Mouse (Mus musculus) liver, postnatal 0 days (tissue): Measurements from ENCODE around the gene Gda. TPM values are rescaled to one million over a fixed set of nuclear protein-coding genes. Genes with fewer than 3 reads are reported as not detected.

Experiments used
- ATAC-seq: fragments of 200-750 bp; cut with Nextera tagmentation; 2 replicates; pipeline ENCODE4 v1.8.0; 2017; ENCODE audit warnings: mild to moderate bottlenecking, moderate library complexity
- DNase-seq: peaks from one replicate; pipeline ENCODE4 v3.0.0-alpha.2; 2016
- H3K27ac ChIP-seq: fragments of 300-500 bp; sonication (generic); 2 replicates; pipeline ENCODE4 v1.5.1; 2014; ENCODE audit warnings: antibody characterized with exemption, moderate library complexity, mild to moderate bottlenecking, low read depth
- H3K27me3 ChIP-seq: fragments of 300-500 bp; sonication (generic); 2 replicates; pipeline ENCODE4 v1.6.1; 2014; ENCODE audit warnings: low read length, control low read depth, mixed read lengths; ENCODE audit not compliant: insufficient read depth
- H3K36me3 ChIP-seq: fragments of 300-500 bp; sonication (generic); replicated peaks from 2 replicates; pipeline ENCODE4 v1.6.1; 2014; ENCODE audit warnings: mild to moderate bottlenecking, control low read depth, low read length, moderate library complexity, mixed read lengths; ENCODE audit not compliant: insufficient read depth
- H3K4me1 ChIP-seq: fragments of 300-500 bp; sonication (generic); 2 replicates; pipeline ENCODE4 v1.6.1; 2014; ENCODE audit warnings: antibody characterized with exemption, mild to moderate bottlenecking, control low read depth; ENCODE audit not compliant: insufficient read depth
- H3K4me2 ChIP-seq: fragments of 300-500 bp; sonication (generic); 2 replicates; pipeline ENCODE4 v1.6.1; 2014; ENCODE audit warnings: low read depth, mild to moderate bottlenecking, low read length, moderate library complexity, mixed read lengths
- H3K4me3 ChIP-seq: fragments of 300-500 bp; sonication (generic); 2 replicates; pipeline ENCODE4 v1.5.1; 2014; ENCODE audit warnings: low read depth, low read length
- H3K9ac ChIP-seq: fragments of 300-500 bp; sonication (generic); replicated peaks from 2 replicates; pipeline ENCODE4 v1.6.1; 2014; ENCODE audit warnings: mild to moderate bottlenecking, moderate library complexity
- H3K9me3 ChIP-seq: fragments of 300-500 bp; sonication (generic); 2 replicates; pipeline ENCODE4 v1.6.1; 2016; ENCODE audit warnings: mild to moderate bottlenecking, control low read depth, low read length, mixed read lengths
- CTCF ChIP-seq: sonication (generic); IDR thresholded peaks from 2 replicates; pipeline ENCODE4 v1.5.1; 2016; ENCODE audit warnings: antibody characterized with exemption, low read depth
- EP300 ChIP-seq: IDR thresholded peaks from 2 replicates; pipeline ENCODE4 v1.6.1; 2016; ENCODE audit warnings: antibody characterized with exemption, low read depth, mild to moderate bottlenecking
- WGBS: fragments of 180-500 bp; shearing (Covaris S2); extraction: QIAGEN DNeasy Blood & Tissue Kit; methylation state at CpG from one replicate; pipeline ENCODE4 v1.1.7; 2014; ENCODE audit not compliant: insufficient replicate concordance; 5-methylcytosine and 5-hydroxymethylcytosine counted together
- polyA plus RNA-seq: library from polyadenylated mRNA; unstranded; fragments of >200 nt; fragmentation: Nextera tagmentation; extraction: Ambion mirVana; gene quantifications from 2 replicates; pipeline ENCODE4 v1.2.1, GENCODE M21; 2015

Gda gene
- polyA plus RNA-seq, 1 experiment from 2014 or later: 2.0 TPM

DNA sequence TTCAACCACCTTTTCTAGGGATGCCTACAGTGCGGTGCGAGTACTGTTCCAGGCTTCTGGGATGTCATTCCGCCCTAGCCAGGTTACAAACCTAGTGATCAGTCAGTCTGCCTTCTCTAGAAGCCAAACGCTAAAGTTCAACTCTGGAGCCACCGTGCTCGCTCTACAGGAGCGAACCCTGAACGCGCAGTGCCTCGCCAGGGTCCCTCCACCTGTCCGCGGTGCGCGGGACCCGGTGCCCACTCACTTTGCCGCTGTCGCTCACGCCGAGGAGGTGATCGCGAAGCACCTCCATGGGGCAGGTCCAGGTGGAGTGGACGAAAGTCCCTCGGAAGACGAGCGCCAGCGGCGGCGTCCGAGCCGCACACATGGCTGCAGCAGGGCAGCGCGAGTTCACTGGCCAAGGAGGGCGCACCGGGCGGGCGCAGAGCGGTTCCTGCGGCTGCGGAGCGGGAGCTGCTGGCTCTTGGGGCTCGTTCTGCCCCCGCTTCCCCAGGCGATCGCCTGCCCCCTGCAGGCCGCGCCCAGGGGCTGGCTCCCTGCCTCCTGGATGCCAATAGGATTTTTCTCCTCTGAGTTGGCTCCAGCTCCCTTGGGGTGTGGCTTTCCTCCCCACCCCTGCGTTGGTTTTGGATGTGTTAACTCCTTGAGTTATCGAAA, 994 bp downstream of the Gda start:
- WGBS: 2% methylated on average over 48 of the region's 48 CpGs
- DNase-seq (peak; percentile 78), ATAC-seq (peak; percentile 82)
- Histone ChIP-seq H3K9me3 (0 out of 2 replicates have a peak, but pooled peaks cover 5% of the 10 kb centered on the region), H3K27ac (0 out of 2 replicates have a peak overlapping the region, but pooled peaks have one; percentile 8), H3K4me3 (peak overlapping the region; percentile 59), H3K27me3 (peaks cover 15% of the 10 kb centered on the region), H3K36me3 (no peaks in the 10 kb centered on the region), H3K4me1 (peaks cover 4% of the 10 kb centered on the region), H3K9ac (peak overlapping the region; percentile 55), H3K4me2 (peak overlapping the region; percentile 73)
- peak; percentile 78 for TF ChIP-seq CTCF
- TF ChIP-seq EP300: no peak

DNA sequence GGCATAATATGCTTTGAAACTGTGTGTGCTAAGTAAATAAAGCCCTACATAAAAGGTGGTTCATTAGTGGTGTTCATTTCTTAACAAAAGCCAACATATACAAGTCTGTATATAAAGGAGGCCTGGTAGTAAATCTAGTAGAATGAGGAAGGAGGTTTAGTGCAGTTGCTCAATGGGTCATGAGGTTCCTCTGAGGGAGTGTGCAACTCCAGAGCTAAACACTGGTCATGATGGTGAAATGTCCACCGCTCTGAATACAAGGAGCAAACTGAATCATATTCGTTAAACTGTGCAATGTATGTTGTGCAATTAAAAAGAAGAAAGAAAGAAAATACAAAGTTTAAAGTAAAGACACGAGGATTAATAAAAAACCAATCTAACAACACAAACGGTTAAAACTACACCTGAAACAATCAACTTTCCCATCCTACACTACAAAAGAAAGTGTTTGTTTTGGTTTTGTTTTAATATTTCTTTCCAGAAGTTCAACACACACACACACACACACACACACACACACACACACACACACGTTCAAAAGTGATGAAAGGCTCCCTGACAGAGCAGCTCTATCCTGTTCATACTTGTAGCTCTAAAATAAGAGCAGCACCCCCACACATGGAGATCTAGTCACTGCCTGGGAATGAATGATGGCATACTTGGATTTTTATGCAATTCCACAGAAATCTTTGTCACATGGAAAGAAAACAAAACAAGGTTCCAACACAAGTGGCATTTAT, 11.9 kb downstream of the Gda start:
- TF ChIP-seq CTCF (no peak), EP300 (peak; percentile 42; the same call in 1 of the 2 replicates)
- peak; percentile 24 for DNase-seq

DNA sequence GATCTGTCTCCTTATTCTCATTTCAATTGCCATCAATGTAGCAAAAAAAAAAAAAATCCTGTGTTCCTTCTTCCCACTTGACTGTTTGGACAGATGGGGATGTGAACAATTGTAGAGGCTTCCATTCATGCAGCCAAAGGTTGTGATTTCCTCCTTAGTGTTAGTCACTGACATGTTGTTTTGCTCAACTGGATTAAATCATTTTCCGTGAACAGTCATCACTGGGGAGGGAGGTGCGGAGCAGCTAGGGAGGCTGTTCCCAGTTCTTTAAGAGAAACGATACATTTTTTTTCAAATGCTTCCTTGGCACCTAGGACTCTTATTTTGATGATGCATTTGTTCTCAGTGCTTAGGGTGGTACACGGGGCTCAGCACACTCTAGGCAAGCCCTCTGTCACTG, 15.8 kb downstream of the Gda start:
- WGBS: 74% methylated on average over 4 of the region's 4 CpGs

More for the DNA sequence above, 11.9 kb downstream of the Gda start:
- ATAC-seq: peak; percentile 85
- H3K9me3 ChIP-seq: no peaks in the 10 kb centered on the region
- no peaks in the 10 kb centered on the region for H3K36me3 ChIP-seq
- no peak overlapping the region for H3K4me2 ChIP-seq
- no peak overlapping the region for H3K9ac ChIP-seq
- 59% methylated on average over 5 of the region's 5 CpGs for WGBS
- H3K4me1 ChIP-seq: no peaks in the 10 kb centered on the region
- H3K27me3 ChIP-seq: no peaks in the 10 kb centered on the region
- H3K4me3 ChIP-seq: no peak overlapping the region
- peak overlapping the region; percentile 55 for H3K27ac ChIP-seq

DNA sequence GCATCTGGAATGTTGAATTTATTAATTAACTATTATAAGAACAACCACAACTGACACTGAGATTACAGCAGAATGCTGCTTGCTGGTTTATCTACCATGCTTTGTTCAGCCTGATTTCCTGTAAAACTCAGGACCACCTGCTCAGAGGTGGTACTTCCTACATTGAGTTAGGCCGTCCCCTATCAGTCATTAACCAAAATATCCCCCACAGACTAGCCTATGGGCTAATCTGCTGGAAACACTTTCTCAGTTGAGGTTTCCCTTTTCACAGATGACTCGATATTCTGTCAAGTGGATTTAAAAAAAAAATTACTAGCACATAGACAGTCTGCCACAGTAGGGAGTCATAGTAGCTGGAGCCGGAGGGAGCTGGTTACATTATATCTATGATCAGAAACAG, 31.5 kb downstream of the Gda start:
- Histone ChIP-seq H3K4me3 (no peak overlapping the region), H3K4me2 (no peak overlapping the region), H3K27ac (no peak overlapping the region), H3K36me3 (no peaks in the 10 kb centered on the region), H3K9ac (no peak overlapping the region), H3K4me1 (peaks cover 3% of the 10 kb centered on the region), H3K9me3 (no peaks in the 10 kb centered on the region), H3K27me3 (no peaks in the 10 kb centered on the region)
- no peak for DNase-seq
- no peak for ATAC-seq
- WGBS: 42% methylated on average over 3 of the region's 3 CpGs
- peak; percentile 16; the same call in 1 of the 2 replicates for TF ChIP-seq EP300
- TF ChIP-seq CTCF: no peak

More for the DNA sequence above, 15.8 kb downstream of the Gda start:
- Histone ChIP-seq H3K4me3 (no peak overlapping the region), H3K9ac (no peak overlapping the region), H3K9me3 (no peaks in the 10 kb centered on the region), H3K4me2 (no peak overlapping the region), H3K4me1 (no peaks in the 10 kb centered on the region), H3K27ac (no peak overlapping the region), H3K27me3 (no peaks in the 10 kb centered on the region), H3K36me3 (no peaks in the 10 kb centered on the region)
- no peak for DNase-seq
- no peak for TF ChIP-seq EP300
- ATAC-seq: no peak

DNA sequence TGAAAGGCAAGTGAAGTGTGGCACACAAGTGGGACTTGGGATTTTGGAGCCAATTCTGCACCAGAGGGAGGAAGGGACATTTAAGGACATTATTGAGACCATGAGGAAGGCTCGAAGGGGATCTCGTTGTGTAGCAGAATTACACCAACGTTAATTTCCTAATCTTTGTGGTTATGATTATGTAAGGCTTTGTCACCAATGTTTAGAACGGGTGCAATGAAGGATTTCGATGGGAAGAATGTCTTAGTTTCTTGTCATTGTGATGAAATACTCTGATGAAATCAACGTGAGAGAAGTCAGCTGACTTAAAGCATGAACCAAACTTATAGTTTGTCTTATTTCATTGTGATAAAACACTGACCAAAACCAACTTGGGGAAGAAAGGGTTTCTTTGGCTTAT, 32.4 kb downstream of the Gda start:
- DNase-seq: no peak
- ATAC-seq: no peak; the same call in 1 of the 2 replicates
- WGBS: 42% methylated on average over 6 of the region's 6 CpGs

DNA sequence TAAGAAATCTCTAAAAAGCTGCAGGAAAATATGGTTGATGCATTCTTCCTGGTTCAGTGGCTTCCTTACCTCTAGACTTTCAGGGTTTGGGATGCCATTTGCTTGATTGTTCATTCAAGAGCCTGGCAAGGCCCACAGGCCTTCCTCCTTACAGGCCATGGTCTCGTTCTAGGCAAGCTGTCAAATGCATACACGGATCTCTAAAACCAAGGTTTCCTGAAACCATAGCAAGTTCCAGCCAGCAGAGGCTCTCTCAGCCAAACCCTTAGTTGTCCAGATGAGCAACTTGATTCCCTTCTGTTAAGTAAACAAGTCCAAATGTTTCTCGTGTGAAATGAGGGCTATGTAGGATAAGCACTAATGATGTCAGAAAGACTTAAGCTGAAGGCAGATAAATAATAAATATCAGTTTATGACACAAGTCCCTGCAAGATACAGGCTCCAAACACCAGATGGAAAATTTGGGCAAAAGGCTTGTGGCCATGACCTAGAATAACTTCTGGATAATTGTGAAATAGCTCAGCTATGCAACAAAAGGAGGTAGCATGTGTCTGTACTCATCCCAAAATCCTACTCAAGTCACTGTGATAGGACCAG, 34.0 kb downstream of the Gda start:
- H3K27ac ChIP-seq: no peak overlapping the region
- no peak overlapping the region for H3K4me2 ChIP-seq
- H3K4me3 ChIP-seq: no peak overlapping the region
- TF ChIP-seq EP300: peak; percentile 92
- TF ChIP-seq CTCF: peak; percentile 18; the same call in 1 of the 2 replicates
- H3K9ac ChIP-seq: no peak overlapping the region
- H3K36me3 ChIP-seq: no peaks in the 10 kb centered on the region
- WGBS: 40% methylated on average over 3 of the region's 3 CpGs
- DNase-seq (no peak), ATAC-seq (peak; percentile 29)
- peaks cover 3% of the 10 kb centered on the region for H3K4me1 ChIP-seq
- no peaks in the 10 kb centered on the region for H3K9me3 ChIP-seq
- no peaks in the 10 kb centered on the region for H3K27me3 ChIP-seq

More for the DNA sequence above, 32.4 kb downstream of the Gda start:
- Histone ChIP-seq H3K4me2 (no peak overlapping the region), H3K9ac (no peak overlapping the region), H3K9me3 (no peaks in the 10 kb centered on the region), H3K4me1 (peaks cover 3% of the 10 kb centered on the region), H3K36me3 (no peaks in the 10 kb centered on the region), H3K27ac (peak overlapping the region; percentile 49; the same call in 1 of the 2 replicates), H3K27me3 (no peaks in the 10 kb centered on the region), H3K4me3 (no peak overlapping the region)
- TF ChIP-seq EP300 (peak; percentile 82), CTCF (no peak)
